Mouse (Mus musculus): ENCODE results near the gene Fam24b.
A peak's percentile ranks its signal among the peaks of the same experiment; 100 is the strongest.

Fam24b gene

DNA sequence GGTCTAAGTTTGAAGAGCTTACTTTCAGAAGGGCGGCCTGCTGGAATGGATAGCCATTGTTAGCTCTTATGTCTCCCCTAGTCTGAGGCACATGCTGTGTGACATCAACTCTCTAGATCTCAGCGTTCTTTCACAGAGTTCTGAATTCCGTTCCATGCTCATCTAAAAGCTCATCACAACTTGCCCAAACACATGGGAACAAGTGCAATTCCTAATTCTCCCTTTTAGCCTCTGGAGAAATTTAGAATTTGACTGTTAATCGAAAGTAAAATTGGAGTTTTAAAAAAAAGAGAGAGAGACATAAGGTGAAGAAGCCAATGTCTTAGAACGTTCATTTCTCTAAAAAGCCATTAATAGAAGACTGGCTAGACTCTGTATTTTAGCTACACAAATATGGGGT lies at the start of gene Fam24b:
TSS of gene Fam24b (minus strand) at position 101 of the 400 bp plus-strand sequence.
- DNase-seq (ENCODE audit: low read depth, low spot score), result no peak

- peak; percentile 39 for DNase-seq (ENCODE audit: low read depth, low spot score)
These were observed 42.8 kb upstream of the Fam24b start for GRCm38 (mm10) chr7:131371880-131372651.

DNA sequence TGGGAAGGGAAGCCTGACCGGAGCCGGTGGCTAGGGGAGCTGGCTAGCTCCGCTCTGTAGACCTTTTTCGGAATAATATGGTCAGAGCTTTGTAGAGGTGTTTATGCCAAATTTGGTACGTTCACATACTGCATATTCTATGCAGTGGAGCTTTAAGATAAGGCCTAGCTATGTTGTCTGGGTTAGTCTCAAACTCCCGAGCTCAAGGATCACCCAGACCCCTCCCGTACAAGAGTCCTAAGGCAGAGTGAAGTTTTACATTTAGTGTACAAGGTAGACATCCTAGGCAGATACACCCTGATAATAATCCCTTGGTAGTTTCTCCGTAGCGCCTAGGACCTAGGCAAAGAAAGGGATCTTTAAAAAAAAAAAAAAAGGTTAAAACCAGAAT lies 42.1 kb upstream of the Fam24b start:
- DNase-seq (ENCODE audit: low read depth, low spot score), result no peak

DNA sequence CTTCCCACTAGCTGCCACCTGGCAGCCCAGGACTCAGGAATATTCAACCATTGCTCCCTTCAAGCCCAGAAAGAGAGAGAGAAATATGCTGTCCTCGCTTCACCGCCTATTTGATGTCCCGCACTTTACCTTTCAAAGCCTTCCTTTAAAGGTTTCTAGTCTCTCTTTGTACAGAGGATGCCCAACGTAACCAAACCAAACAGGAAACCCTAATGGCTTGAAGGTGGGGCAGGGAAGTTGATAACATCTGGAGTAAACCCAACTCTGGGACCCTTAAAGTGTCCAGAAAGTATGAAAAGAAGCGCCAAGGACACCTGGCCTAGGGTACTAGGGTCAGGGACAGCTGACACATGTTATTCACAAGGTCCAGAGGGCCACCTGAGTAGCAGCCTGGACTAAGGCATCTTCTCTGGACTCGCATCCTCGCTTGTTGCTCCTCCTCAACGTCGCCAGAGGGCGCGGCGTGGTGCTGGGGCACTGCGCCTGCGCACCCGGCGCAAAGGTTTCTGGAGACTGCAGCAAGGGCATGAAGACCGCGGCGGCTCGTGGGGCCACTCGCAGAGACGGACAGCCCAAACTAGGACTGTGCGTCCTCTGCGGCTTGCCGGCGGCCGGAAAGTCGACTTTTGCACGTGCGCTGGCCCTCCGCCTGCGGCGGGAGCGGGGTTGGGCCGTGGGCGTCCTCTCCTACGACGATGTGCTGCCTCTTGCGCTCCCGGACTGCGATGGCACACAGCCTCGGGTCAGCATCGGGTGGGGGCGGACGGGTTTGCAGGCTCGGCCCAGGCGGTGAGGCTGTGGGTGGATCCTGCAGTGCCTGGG lies 41.5 kb upstream of the Fam24b start, which contains the start of gene Pstk:
TSS of gene Pstk (plus strand) at position 494 of the 822 bp plus-strand sequence.
- DNase-seq (ENCODE audit: low read depth, low spot score), result peak; percentile 93

- DNase-seq (ENCODE audit: low read depth, low spot score), result no peak
These were observed 34.8 kb upstream of the Fam24b start for GRCm38 (mm10) chr7:131364131-131364530.

DNA sequence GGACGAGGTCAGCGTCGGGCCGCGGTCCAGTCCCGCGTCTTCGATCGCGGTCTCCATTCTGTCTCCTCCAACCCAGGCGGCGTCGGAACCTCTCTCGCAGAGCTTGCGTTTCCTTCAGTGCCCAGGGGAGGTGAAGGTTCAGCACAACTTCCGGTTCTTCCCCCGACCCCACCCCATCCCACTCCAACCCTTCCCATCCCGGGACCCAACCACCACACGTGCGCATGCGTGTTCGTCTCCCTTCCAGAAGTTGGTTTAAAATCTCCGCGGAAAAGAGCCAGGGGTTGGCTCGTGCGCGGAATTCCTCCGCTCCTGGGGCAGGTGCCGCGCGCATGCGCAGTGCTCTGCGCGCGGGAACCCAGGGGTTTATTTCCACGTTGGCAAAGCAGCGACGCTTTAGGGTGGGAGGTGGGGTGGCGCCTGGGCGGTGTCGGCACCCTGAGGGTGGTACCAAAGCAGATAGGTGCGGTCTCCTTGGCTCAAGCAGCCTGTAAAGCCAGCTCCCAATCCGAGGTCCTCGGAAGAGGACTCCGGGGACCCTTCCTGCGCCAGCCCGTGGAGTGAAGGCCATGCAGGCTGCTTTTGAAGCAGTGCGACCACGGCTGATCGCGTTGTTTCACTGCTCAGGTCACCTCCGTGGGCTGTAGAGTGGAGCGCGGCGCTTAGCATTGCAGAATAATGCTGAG lies 33.4 kb upstream of the Fam24b start, which contains the start of gene 2310057M21Rik:
TSS of gene 2310057M21Rik (minus strand) at position 145 of the 686 bp plus-strand sequence.
- peak; percentile 92 for DNase-seq (ENCODE audit: low read depth, low spot score)

- no peak for DNase-seq (ENCODE audit: low read depth, low spot score)
These were observed 32.9 kb upstream of the Fam24b start for GRCm38 (mm10) chr7:131362269-131362614.

GRCm38 (mm10) chr7:131356105-131356504 lies 26.8 kb upstream of the Fam24b start:
- DNase-seq (ENCODE audit: low read depth, low spot score), result no peak

GRCm38 (mm10) chr7:131345856-131346541 lies 16.7 kb upstream of the Fam24b start:
- DNase-seq (ENCODE audit: low read depth, low spot score), result no peak

GRCm38 (mm10) chr7:131337502-131338068 lies 8.3 kb upstream of the Fam24b start:
- DNase-seq (ENCODE audit: low read depth, low spot score), result no peak

GRCm38 (mm10) chr7:131333564-131333963 lies 4.2 kb upstream of the Fam24b start, which contains the start of gene Fam24a:
Gene Fam24a, plus strand, starts transcription at chr7:131333864.
- no peak for DNase-seq (ENCODE audit: low read depth, low spot score)

DNA sequence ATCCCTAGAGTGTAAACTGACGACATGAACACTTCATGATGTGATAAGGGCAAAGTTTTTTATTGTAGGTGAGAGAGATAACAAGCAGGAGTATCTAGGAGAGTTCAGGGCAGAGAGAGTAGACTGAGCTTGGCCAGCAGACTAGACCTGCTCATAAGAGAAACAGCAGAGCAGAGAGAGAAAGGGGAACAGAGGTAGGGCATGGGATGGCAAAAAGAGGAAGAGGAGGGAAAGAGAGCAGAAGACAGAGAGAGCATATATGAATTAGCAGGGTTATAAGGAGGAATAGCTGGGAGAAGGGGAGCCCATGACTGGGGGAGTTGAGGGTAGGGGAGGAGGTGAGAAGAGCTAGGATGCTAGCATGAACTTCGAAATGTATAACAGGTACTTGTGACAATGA lies 2.4 kb upstream of the Fam24b start:
- no peak for DNase-seq (ENCODE audit: low read depth, low spot score)

DNA sequence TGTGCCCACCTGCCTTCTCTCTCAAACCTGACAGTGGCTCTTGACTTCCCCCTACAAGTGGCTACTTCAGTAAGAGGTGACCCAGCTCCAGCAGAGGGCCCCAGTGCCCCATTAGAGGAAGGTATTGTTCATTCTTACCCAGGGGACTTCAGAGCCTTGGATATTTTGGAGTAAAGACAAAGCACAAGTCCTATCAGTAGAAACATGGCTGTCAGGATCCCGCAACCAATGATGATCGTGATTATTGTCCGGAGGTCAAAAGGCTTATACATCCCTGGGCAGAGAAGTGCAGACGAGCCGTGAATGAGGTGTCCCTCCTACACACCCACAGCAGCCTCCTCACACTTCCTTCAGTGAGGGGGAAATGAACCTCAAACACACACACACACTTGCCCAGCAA lies 2.3 kb downstream of the Fam24b start:
- DNase-seq (ENCODE audit: low read depth, low spot score), result no peak

DNA sequence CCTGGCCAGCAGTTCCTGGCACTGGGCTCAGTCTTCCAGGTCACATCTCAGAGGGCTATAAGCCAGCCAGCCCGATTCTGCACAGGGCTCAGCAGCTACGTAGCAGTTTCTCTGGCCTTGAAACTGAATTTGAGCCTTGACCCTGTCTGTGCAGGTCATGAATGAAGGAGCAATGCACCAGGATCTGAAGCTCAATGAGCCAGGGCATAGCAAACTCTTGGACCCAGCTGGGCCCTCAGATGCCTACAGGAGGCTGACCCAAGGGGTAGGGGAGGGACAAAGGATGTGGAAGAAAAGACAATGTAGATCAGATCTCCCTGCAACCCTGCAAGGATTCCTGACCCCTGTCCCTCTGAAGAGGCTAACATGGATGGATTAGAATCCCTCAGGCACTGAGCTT lies 7.1 kb downstream of the Fam24b start, which contains the start of gene Cuzd1:
TSS of gene Cuzd1 (minus strand) at position 101 of the 400 bp plus-strand sequence.
- no peak for DNase-seq (ENCODE audit: low read depth, low spot score)

GRCm38 (mm10) chr7:131318340-131318739 lies 11.0 kb downstream of the Fam24b start:
- DNase-seq (ENCODE audit: low read depth, low spot score), result no peak

GRCm38 (mm10) chr7:131317587-131317986 lies 11.7 kb downstream of the Fam24b start:
- no peak for DNase-seq (ENCODE audit: low read depth, low spot score)

DNA sequence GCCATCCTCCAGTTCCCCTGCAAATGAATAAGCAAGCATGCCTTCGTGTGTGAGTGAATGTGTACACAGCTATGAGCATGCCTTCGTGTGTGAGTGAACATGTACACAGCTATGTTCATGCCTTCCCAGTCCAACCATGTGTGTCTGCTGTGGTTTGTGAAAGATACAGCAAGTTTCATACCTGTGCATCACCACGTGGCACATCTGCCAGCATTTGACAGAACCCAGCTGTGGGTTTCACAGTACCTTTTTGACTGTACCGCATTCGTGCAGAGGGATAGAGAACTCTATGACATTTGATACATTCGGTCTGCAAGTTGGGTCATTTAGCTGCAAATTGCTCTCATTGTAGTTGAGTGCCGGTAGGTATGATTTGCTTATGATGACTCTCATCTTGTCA lies 14.8 kb downstream of the Fam24b start:
- no peak for DNase-seq (ENCODE audit: low read depth, low spot score)

DNA sequence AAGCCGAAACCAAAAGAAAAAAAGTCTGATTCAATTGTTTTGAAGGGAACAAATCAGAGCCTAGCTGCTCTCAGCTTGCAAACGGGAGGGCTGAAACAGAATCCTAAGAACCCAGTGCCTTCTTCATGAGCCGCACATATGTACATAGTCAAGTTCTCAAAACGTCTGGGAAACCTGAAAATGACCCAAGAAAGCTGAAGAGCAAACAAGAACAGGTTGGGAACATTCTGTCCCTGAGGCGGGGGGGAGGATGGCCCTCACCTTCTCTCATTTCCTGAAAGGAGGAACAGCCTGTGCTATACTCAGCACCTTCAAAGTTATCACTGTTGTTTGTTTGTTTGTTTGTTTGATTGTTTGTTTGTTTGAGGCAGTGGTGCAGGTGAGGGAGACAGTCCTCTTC lies 22.6 kb downstream of the Fam24b start:
- DNase-seq (ENCODE audit: low read depth, low spot score), result no peak

DNA sequence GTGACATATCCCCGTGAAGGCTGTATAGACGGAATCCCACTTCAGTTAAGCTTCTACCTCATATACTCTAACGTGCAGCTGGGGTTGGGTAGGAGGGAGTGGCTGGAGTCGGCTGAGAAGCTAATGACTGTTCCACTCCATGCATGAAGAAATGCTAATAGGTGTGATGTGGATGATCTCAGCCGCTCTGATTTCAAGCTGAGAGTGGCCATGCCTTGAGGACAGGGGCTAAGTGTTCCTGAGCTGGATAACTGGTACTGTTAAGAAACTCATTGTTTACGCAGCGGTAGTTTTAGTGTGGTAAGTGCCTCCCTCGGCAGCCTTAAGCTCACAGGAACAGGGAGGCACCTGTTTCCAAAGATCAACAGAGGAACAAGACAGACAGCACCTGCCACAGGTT lies 26.0 kb downstream of the Fam24b start:
- no peak for DNase-seq (ENCODE audit: low read depth, low spot score)

DNA sequence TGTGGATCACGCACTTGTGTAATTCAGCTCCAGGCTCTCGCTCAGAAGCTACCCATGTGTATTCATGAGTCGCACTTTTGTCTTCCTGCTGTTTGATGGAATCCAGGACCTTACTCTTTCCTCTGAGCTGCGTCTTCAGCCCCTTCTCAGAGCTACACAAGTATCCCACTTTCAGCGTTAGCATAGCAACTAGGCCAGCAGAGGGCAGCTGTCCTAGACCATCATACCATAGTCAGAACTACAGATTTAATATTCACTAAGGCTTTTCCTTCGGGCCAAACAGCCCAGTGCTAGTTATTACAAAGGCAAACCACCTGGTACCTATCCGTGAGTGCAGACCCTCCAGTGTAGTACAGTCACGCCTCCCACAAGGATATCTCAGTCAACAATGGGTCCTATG lies 32.2 kb downstream of the Fam24b start:
- DNase-seq (ENCODE audit: low read depth, low spot score), result no peak

Data from CD4-positive, CD25-positive, alpha-beta regulatory T cell, adult 2 months (primary cell).